Mouse (Mus musculus): ENCODE measurements at regions not wholly inside any gene's neighbourhood (a gene's known extent, or its start where the extent isn't known, plus 50 kb on each side); places are given as distances from the start of the nearest gene placed in this dataset.
"Not testable (repeated sequence)": the region's sequence is repeated elsewhere in the genome, so short reads cannot be mapped to it uniquely, and the experiment has no call there.

DNA sequence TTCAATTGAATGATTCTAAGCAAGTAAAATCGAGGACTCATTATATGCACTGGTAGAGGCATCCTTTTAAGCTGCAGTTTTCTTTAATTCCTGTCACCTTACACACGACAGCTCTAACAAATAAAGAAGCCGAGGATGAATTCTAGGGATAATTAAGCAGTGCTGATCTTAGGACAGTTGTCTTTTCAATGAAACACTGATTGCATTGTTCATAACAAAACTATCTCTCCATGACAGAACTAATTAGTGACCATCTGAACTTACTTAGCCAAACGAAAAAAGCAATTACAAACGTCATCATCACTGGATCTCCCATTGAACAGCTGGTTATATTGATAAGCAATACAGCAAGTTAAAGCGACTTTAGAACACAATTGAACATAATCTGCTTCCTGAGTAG, 1579.7 kb upstream of the G6pd2 start:
- DNase-seq (ENCODE audit: low spot score): peak; percentile 2

GRCm38 (mm10) chr5:60231232-60231891, 1577.3 kb upstream of the G6pd2 start:
- DNase-seq (ENCODE audit: low spot score); ATAC-seq (ENCODE audit: low FRiP score); H3K36me3 ChIP-seq (ENCODE audit: insufficient read depth, low read length); H3K9me3 ChIP-seq (ENCODE audit: low read length); H3K4me1 ChIP-seq (ENCODE audit: insufficient read depth, low read length); H3K27me3 ChIP-seq (ENCODE audit: insufficient read depth, low read length); H3K9ac ChIP-seq (replicated peaks; ENCODE audit: low read length, poor library complexity, severe bottlenecking); H3K27ac ChIP-seq (ENCODE audit: low read depth, low read length); H3K4me3 ChIP-seq (ENCODE audit: low read depth, low read length); H3K4me2 ChIP-seq (ENCODE audit: low read depth, low read length, poor library complexity, severe bottlenecking): not testable (repeated sequence)
- WGBS: 17% methylated on average over 29 of the region's 30 CpGs

More for the DNA sequence above, 1579.7 kb upstream of the G6pd2 start:
- no peak overlapping the region for H3K4me2 ChIP-seq (ENCODE audit: low read depth, low read length, poor library complexity, severe bottlenecking)
- no peaks in the 10 kb centered on the region for H3K27me3 ChIP-seq (ENCODE audit: insufficient read depth, low read length)
- no peak overlapping the region for H3K27ac ChIP-seq (ENCODE audit: low read depth, low read length)
- WGBS: 30% methylated on average over 6 of the region's 6 CpGs
- H3K4me3 ChIP-seq (ENCODE audit: low read depth, low read length): no peak overlapping the region
- no peak for ATAC-seq (ENCODE audit: low FRiP score)
- H3K9ac ChIP-seq (replicated peaks; ENCODE audit: low read length, poor library complexity, severe bottlenecking): no peak overlapping the region
- TF ChIP-seq CTCF (IDR thresholded peaks at IDR 0.05): no peak
- H3K36me3 ChIP-seq (ENCODE audit: insufficient read depth, low read length): no peaks in the 10 kb centered on the region
- no peaks in the 10 kb centered on the region for H3K9me3 ChIP-seq (ENCODE audit: low read length)
- H3K4me1 ChIP-seq (ENCODE audit: insufficient read depth, low read length): no peaks in the 10 kb centered on the region

DNA sequence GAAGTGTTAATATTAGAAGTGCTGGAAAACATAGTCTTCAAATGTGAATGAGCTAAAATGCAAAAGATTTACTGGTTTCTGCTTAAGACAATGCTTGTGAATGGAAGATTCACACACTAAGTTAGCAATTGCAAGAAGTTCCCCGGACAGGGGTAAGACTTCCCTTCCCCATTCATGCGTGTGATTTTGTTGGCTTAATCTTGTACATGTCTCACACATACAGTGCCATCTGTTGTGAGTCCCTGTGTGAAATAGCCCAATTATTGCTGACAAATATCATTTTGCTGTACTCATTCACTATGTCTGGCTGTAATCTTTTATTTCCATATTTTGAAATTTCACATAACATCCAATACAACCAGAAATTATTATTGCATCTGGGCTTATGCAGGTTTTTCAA, 1564.4 kb upstream of the G6pd2 start:
- Histone ChIP-seq H3K9ac (replicated peaks; ENCODE audit: low read length, poor library complexity, severe bottlenecking) (no peak overlapping the region), H3K9me3 (ENCODE audit: low read length) (no peaks in the 10 kb centered on the region), H3K36me3 (ENCODE audit: insufficient read depth, low read length) (no peaks in the 10 kb centered on the region), H3K4me1 (ENCODE audit: insufficient read depth, low read length) (no peaks in the 10 kb centered on the region), H3K27me3 (ENCODE audit: insufficient read depth, low read length) (no peaks in the 10 kb centered on the region), H3K4me3 (ENCODE audit: low read depth, low read length) (no peak overlapping the region), H3K27ac (ENCODE audit: low read depth, low read length) (no peak overlapping the region), H3K4me2 (ENCODE audit: low read depth, low read length, poor library complexity, severe bottlenecking) (no peak overlapping the region)
- WGBS: 88% methylated on average over 2 of the region's 2 CpGs
- DNase-seq (ENCODE audit: low spot score): peak; percentile 62
- ATAC-seq (ENCODE audit: low FRiP score): no peak
- TF ChIP-seq CTCF (IDR thresholded peaks at IDR 0.05): no peak

- WGBS: 85% methylated on average over 2 of the region's 2 CpGs
- ATAC-seq (ENCODE audit: low FRiP score) (no peak), DNase-seq (ENCODE audit: low spot score) (peak; percentile 61)
- H3K4me2 ChIP-seq (ENCODE audit: low read depth, low read length, poor library complexity, severe bottlenecking): no peak overlapping the region
- no peaks in the 10 kb centered on the region for H3K9me3 ChIP-seq (ENCODE audit: low read length)
- H3K4me3 ChIP-seq (ENCODE audit: low read depth, low read length): no peak overlapping the region
- no peaks in the 10 kb centered on the region for H3K27me3 ChIP-seq (ENCODE audit: insufficient read depth, low read length)
- H3K4me1 ChIP-seq (ENCODE audit: insufficient read depth, low read length): no peaks in the 10 kb centered on the region
- H3K27ac ChIP-seq (ENCODE audit: low read depth, low read length): no peak overlapping the region
- H3K36me3 ChIP-seq (ENCODE audit: insufficient read depth, low read length): no peaks in the 10 kb centered on the region
- TF ChIP-seq CTCF (IDR thresholded peaks at IDR 0.05): no peak
- H3K9ac ChIP-seq (replicated peaks; ENCODE audit: low read length, poor library complexity, severe bottlenecking): no peak overlapping the region
These were observed 1531.9 kb upstream of the G6pd2 start for GRCm38 (mm10) chr5:60276696-60277095.

Measured in midbrain, postnatal 0 days (tissue).